Mouse (Mus musculus): ENCODE data around the gene Pip5kl1.

Gene Pip5kl1

GRCm38 (mm10) chr2:32582830-32583799 lies 8.5 kb downstream of the Pip5kl1 start:
- DNase-seq (ENCODE audit: low read depth in 1 of 2, low spot score in 2 of 2), result peak in 1 of 2 experiments; percentile 68

- DNase-seq (ENCODE audit: low read depth in 1 of 2, low spot score in 2 of 2), result no peak
Measured at GRCm38 (mm10) chr2:32585149-32585714, 10.6 kb downstream of the Pip5kl1 start.

- peak; percentile 64 to 84 for DNase-seq (ENCODE audit: low read depth in 1 of 2, low spot score in 2 of 2)
Measured at GRCm38 (mm10) chr2:32586871-32587351, 12.3 kb downstream of the Pip5kl1 start, which contains the start of gene St6galnac4. Gene St6galnac4, plus strand, starts transcription at chr2:32587095.

GRCm38 (mm10) chr2:32587731-32588321 lies 13.2 kb downstream of the Pip5kl1 start:
- peak in 1 of 2 experiments; percentile 48 for DNase-seq (ENCODE audit: low read depth in 1 of 2, low spot score in 2 of 2)

GRCm38 (mm10) chr2:32589213-32589795 lies 14.7 kb downstream of the Pip5kl1 start:
- DNase-seq (ENCODE audit: low read depth in 1 of 2, low spot score in 2 of 2), result no peak

- DNase-seq (ENCODE audit: low read depth in 1 of 2, low spot score in 2 of 2), result no peak
Measured at GRCm38 (mm10) chr2:32590224-32590623, 15.6 kb downstream of the Pip5kl1 start.

- no peak for DNase-seq (ENCODE audit: low read depth in 1 of 2, low spot score in 2 of 2)
Measured at GRCm38 (mm10) chr2:32591249-32591648, 16.7 kb downstream of the Pip5kl1 start.

- no peak for DNase-seq (ENCODE audit: low read depth in 1 of 2, low spot score in 2 of 2)
Measured at GRCm38 (mm10) chr2:32596725-32597124, 22.1 kb downstream of the Pip5kl1 start.

GRCm38 (mm10) chr2:32597248-32597647 lies 22.7 kb downstream of the Pip5kl1 start:
- no peak for DNase-seq (ENCODE audit: low read depth in 1 of 2, low spot score in 2 of 2)

GRCm38 (mm10) chr2:32597699-32598098 lies 23.1 kb downstream of the Pip5kl1 start:
- DNase-seq (ENCODE audit: low read depth in 1 of 2, low spot score in 2 of 2), result no peak

GRCm38 (mm10) chr2:32598506-32598905 lies 23.9 kb downstream of the Pip5kl1 start:
- no peak for DNase-seq (ENCODE audit: low read depth in 1 of 2, low spot score in 2 of 2)

GRCm38 (mm10) chr2:32599409-32599808 lies 24.8 kb downstream of the Pip5kl1 start, which contains the start of gene St6galnac6:
Gene St6galnac6, plus strand, starts transcription at chr2:32599709.
- DNase-seq (ENCODE audit: low read depth in 1 of 2, low spot score in 2 of 2), result no peak

- peak in 1 of 2 experiments; percentile 24 for DNase-seq (ENCODE audit: low read depth in 1 of 2, low spot score in 2 of 2)
Measured at GRCm38 (mm10) chr2:32601417-32602065, 26.9 kb downstream of the Pip5kl1 start.

- peak in 1 of 2 experiments; percentile 81 for DNase-seq (ENCODE audit: low read depth in 1 of 2, low spot score in 2 of 2)
Measured at GRCm38 (mm10) chr2:32602600-32603054, 28.0 kb downstream of the Pip5kl1 start.

GRCm38 (mm10) chr2:32604631-32605030 lies 30.0 kb downstream of the Pip5kl1 start:
- no peak for DNase-seq (ENCODE audit: low read depth in 1 of 2, low spot score in 2 of 2)

- DNase-seq (ENCODE audit: low read depth in 1 of 2, low spot score in 2 of 2), result peak; percentile 61 to 78
Measured at GRCm38 (mm10) chr2:32606161-32607142, 31.9 kb downstream of the Pip5kl1 start.

GRCm38 (mm10) chr2:32607262-32607947 lies 32.8 kb downstream of the Pip5kl1 start:
- peak in 1 of 2 experiments; percentile 74 for DNase-seq (ENCODE audit: low read depth in 1 of 2, low spot score in 2 of 2)

GRCm38 (mm10) chr2:32608141-32608777 lies 33.7 kb downstream of the Pip5kl1 start:
- DNase-seq (ENCODE audit: low read depth in 1 of 2, low spot score in 2 of 2), result peak; percentile 80 to 84
